ENCODE assay signal across 13 mouse cellular contexts in genomic region chr8:120552509-120552908, GRCm38 (mm10). TPM values are rescaled to one million over a fixed set of nuclear protein-coding genes. Genes with fewer than 3 reads are reported as not detected.
A peak's percentile ranks its signal among the peaks of the same experiment; 100 is the strongest.
DNase-seq lines count a peak whose midpoint lies in the region; ATAC-seq and TF ChIP-seq lines count a peak whose summit lies in the region.
"Had no signal": no experiment of that assay in that cellular context is flagged by ENCODE, and none has a peak within 500 bp of the region (broad histone marks: within the 10 kb centered on the region; RNA-seq: fewer than 3 reads in every experiment).

No protein-coding gene starts in this region.

- H3K4me3 ChIP-seq in heart, embryonic 14.5 days (ENCODE audit: control insufficient read depth in 1 of 2, insufficient read depth in 1 of 2, low read depth in 1 of 2, low read length in 2 of 2), result no peak overlapping the region
- H3K4me3 ChIP-seq in heart, adult 2 months, result no peak overlapping the region
- H3K4me3 ChIP-seq in midbrain, embryonic 12.5 days, result no peak overlapping the region
- no peak overlapping the region for H3K4me3 ChIP-seq in midbrain, postnatal 0 days (ENCODE audit: low read depth, low read length)
- H3K4me3 ChIP-seq in forebrain, embryonic 15.5 days, result no peak overlapping the region
- H3K4me3 ChIP-seq: lung, embryonic 15.5 days had no signal

- TF ChIP-seq POLR2A in heart, adult 2 months (IDR thresholded peaks at IDR 0.05; ENCODE audit: insufficient read depth, low read depth, low read length), result no peak

- peak; percentile 54 to 69 for DNase-seq in cerebellum, postnatal 25 days
- no peak for DNase-seq in heart, adult 2 months
- no peak for DNase-seq in midbrain, postnatal 0 days (ENCODE audit: low spot score)
- no peak for DNase-seq in kidney, adult 9 months
- DNase-seq: B cell, adult 2 months; kidney, postnatal 14 days had no signal

- H3K27ac ChIP-seq in heart, embryonic 14.5 days (replicated peaks in 1 of 2; ENCODE audit: control insufficient read depth in 1 of 2, insufficient read depth in 1 of 2, low read depth in 2 of 2, low read length in 2 of 2), result peak overlapping the region in 1 of 2 experiments; percentile 88; a peak in 2 of 4 replicates
- no peak overlapping the region for H3K27ac ChIP-seq in heart, adult 2 months
- H3K27ac ChIP-seq in midbrain, embryonic 12.5 days (replicated peaks), result no peak overlapping the region; the same call in 1 of the 2 replicates
- no peak overlapping the region for H3K27ac ChIP-seq in midbrain, postnatal 0 days (ENCODE audit: low read depth, low read length)
- peak overlapping the region; percentile 91; the same call in 1 of the 2 replicates for H3K27ac ChIP-seq in forebrain, embryonic 15.5 days (replicated peaks)
- H3K27ac ChIP-seq: hindbrain, embryonic 14.5 days; lung, embryonic 15.5 days had no signal

- H3K4me2 ChIP-seq in heart, embryonic 14.5 days (ENCODE audit: low read length), result no peak overlapping the region
- no peak overlapping the region for H3K4me2 ChIP-seq in midbrain, embryonic 12.5 days (replicated peaks)
- no peak overlapping the region for H3K4me2 ChIP-seq in midbrain, postnatal 0 days (ENCODE audit: low read depth, low read length, poor library complexity, severe bottlenecking)
- no peak overlapping the region for H3K4me2 ChIP-seq in forebrain, embryonic 15.5 days (replicated peaks)
- H3K4me2 ChIP-seq: hindbrain, embryonic 14.5 days; lung, embryonic 15.5 days had no signal

- intact Hi-C loops in heart, adult 2 months (cut with DNase I), result no loop called here

- H3K27me3 ChIP-seq in heart, embryonic 14.5 days (ENCODE audit: control insufficient read depth, insufficient read depth, low read length), result no peaks in the 10 kb centered on the region
- no peaks in the 10 kb centered on the region for H3K27me3 ChIP-seq in heart, adult 2 months (ENCODE audit: control insufficient read depth, insufficient read depth, low read length)
- peaks cover 9% of the 10 kb centered on the region; the same call in 1 of the 2 replicates for H3K27me3 ChIP-seq in midbrain, embryonic 12.5 days
- H3K27me3 ChIP-seq in midbrain, postnatal 0 days (ENCODE audit: insufficient read depth, low read length), result no peaks in the 10 kb centered on the region
- H3K27me3 ChIP-seq in forebrain, embryonic 15.5 days, result no peaks in the 10 kb centered on the region
- H3K27me3 ChIP-seq: lung, embryonic 15.5 days had no signal

- no peak for TF ChIP-seq EP300 in heart, adult 2 months (IDR thresholded peaks at IDR 0.05; ENCODE audit: insufficient read depth, low read depth, low read length)

- H3K4me1 ChIP-seq in heart, embryonic 14.5 days (ENCODE audit: control insufficient read depth in 2 of 2, insufficient read depth in 2 of 2, low read length in 2 of 2), result peaks cover 90 to 99% of the 10 kb centered on the region in 2 experiments
- peaks cover 13% of the 10 kb centered on the region for H3K4me1 ChIP-seq in heart, adult 2 months (ENCODE audit: control insufficient read depth, insufficient read depth, low read length)
- peaks cover 100% of the 10 kb centered on the region for H3K4me1 ChIP-seq in midbrain, embryonic 12.5 days
- peaks cover 62% of the 10 kb centered on the region for H3K4me1 ChIP-seq in midbrain, postnatal 0 days (ENCODE audit: insufficient read depth, low read length)
- peaks cover 98% of the 10 kb centered on the region for H3K4me1 ChIP-seq in forebrain, embryonic 15.5 days

- peaks cover 24% of the 10 kb centered on the region for H3K36me3 ChIP-seq in heart, embryonic 14.5 days (ENCODE audit: control insufficient read depth, insufficient read depth, low read length)
- no peaks in the 10 kb centered on the region for H3K36me3 ChIP-seq in heart, adult 2 months (ENCODE audit: control insufficient read depth, insufficient read depth, low read length)
- peaks cover 13% of the 10 kb centered on the region for H3K36me3 ChIP-seq in midbrain, embryonic 12.5 days
- H3K36me3 ChIP-seq in midbrain, postnatal 0 days (ENCODE audit: insufficient read depth, low read length), result peaks cover 3% of the 10 kb centered on the region; the same call in 1 of the 2 replicates
- no peaks in the 10 kb centered on the region for H3K36me3 ChIP-seq in forebrain, embryonic 15.5 days

- WGBS in heart, embryonic 14.5 days, result 93% methylated on average over 11 of the region's 11 CpGs
- 70% methylated on average over 11 of the region's 11 CpGs for WGBS in heart, adult 2 months
- 90% methylated on average over 11 of the region's 11 CpGs for WGBS in midbrain, embryonic 12.5 days
- 89% methylated on average over 11 of the region's 11 CpGs for WGBS in midbrain, postnatal 0 days
- WGBS in forebrain, embryonic 15.5 days, result 89% methylated on average over 11 of the region's 11 CpGs

- no peak for ATAC-seq in cerebellum, adult (ENCODE audit: insufficient number of reproducible peaks, low FRiP score, low TSS enrichment)
- ATAC-seq in heart, embryonic 14.5 days (ENCODE audit: insufficient number of reproducible peaks, insufficient read depth, low FRiP score, low read depth), result no peak
- no peak for ATAC-seq in midbrain, embryonic 12.5 days (ENCODE audit: low FRiP score, low read depth)
- ATAC-seq in midbrain, postnatal 0 days (ENCODE audit: low FRiP score), result no peak
- ATAC-seq in forebrain, embryonic 15.5 days (replicated peaks), result no peak
- ATAC-seq: intestine, postnatal 0 days had no signal

- TF ChIP-seq CTCF in heart, adult 2 months (IDR thresholded peaks at IDR 0.05), result no peak
- no peak for TF ChIP-seq CTCF in midbrain, postnatal 0 days (IDR thresholded peaks at IDR 0.05)

- peaks cover 10% of the 10 kb centered on the region for H3K79me2 ChIP-seq in heart, adult 2 months (replicated peaks; ENCODE audit: control insufficient read depth, insufficient read depth, low read length)

- H3K9me3 ChIP-seq in heart, embryonic 14.5 days (ENCODE audit: control insufficient read depth, low read length), result no peaks in the 10 kb centered on the region
- no peaks in the 10 kb centered on the region for H3K9me3 ChIP-seq in midbrain, embryonic 12.5 days
- H3K9me3 ChIP-seq in midbrain, postnatal 0 days (ENCODE audit: low read length), result no peaks in the 10 kb centered on the region
- H3K9me3 ChIP-seq in forebrain, embryonic 15.5 days, result no peaks in the 10 kb centered on the region
- H3K9me3 ChIP-seq: lung, embryonic 15.5 days had no signal

- peak overlapping the region; percentile 11; the same call in 1 of the 2 replicates for H3K9ac ChIP-seq in heart, embryonic 14.5 days (ENCODE audit: low read length)
- H3K9ac ChIP-seq in heart, adult 2 months (ENCODE audit: low read depth, low read length), result no peak overlapping the region
- 0 out of 2 replicates have a peak overlapping the region, but pooled peaks have one; percentile 11 for H3K9ac ChIP-seq in midbrain, embryonic 12.5 days (replicated peaks)
- no peak overlapping the region for H3K9ac ChIP-seq in midbrain, postnatal 0 days (replicated peaks; ENCODE audit: low read length, poor library complexity, severe bottlenecking)
- H3K9ac ChIP-seq in forebrain, embryonic 15.5 days (replicated peaks), result no peak overlapping the region
- H3K9ac ChIP-seq: hindbrain, embryonic 14.5 days; lung, embryonic 15.5 days had no signal

RNA-seq across cellular contexts. Expression of gene Gins2, which starts 36.6 kb away (rescaled TPM):
- 51.1 and 60.6 TPM in 2 replicates for polyA plus RNA-seq in heart, embryonic 14.5 days (2014; fragmentation: Nextera tagmentation; extraction: Ambion mirVana)
- 1 to 10 TPM; 1.1 to 1.5 TPM for total RNA-seq in heart, adult 2 months (2021)
- 1.3 and 1.4 TPM in 2 replicates for polyA plus RNA-seq in heart, adult 2 months (2012; rRNA removed)
- 73.7 and 84.8 TPM in 2 replicates for polyA plus RNA-seq in midbrain, embryonic 12.5 days (2016; fragmentation: Nextera tagmentation; extraction: Ambion mirVana)
- 5.8 and 18.1 TPM in 2 replicates for total RNA-seq in midbrain, postnatal 0 days (2014; rRNA removed)
- 8.4 and 11.3 TPM in 2 replicates for polyA plus RNA-seq in midbrain, postnatal 0 days (2015; fragmentation: Nextera tagmentation; extraction: Ambion mirVana)
- polyA plus RNA-seq in forebrain, embryonic 15.5 days (2015; fragmentation: Nextera tagmentation; extraction: Ambion mirVana), result 27.1 and 34.2 TPM in 2 replicates

Comparison
In these comparisons a context has a peak if more than half of its experiments do, and no peak if none do; other contexts are left out.
1. H3K9ac ChIP-seq: peak in heart, embryonic 14.5 days (single experiment) and midbrain, embryonic 12.5 days (single experiment); none in heart, adult 2 months (single experiment), midbrain, postnatal 0 days (single experiment) and forebrain, embryonic 15.5 days (single experiment).
2. DNase-seq: peak in cerebellum, postnatal 25 days (2 of 2); none in heart, adult 2 months (0 of 2), midbrain, postnatal 0 days (single experiment) and kidney, adult 9 months (single experiment).